Mouse (Mus musculus): ENCODE results near the gene Dhcr24.

GRCm38 (mm10) chr4:106581865-106582204 lies 21.0 kb downstream of the Dhcr24 start:
- TF ChIP-seq CTCF (IDR thresholded peaks at IDR 0.05; ENCODE audit: borderline replicate concordance, extremely low read depth, insufficient read depth, insufficient read length) (no peak), POLR2A (IDR thresholded peaks at IDR 0.05; ENCODE audit: borderline replicate concordance, extremely low read depth, insufficient read depth, insufficient read length, poor library complexity, severe bottlenecking) (no peak)
